Mouse (Mus musculus) embryonic facial prominence, embryonic 10.5 days (tissue): ENCODE data around the gene Cep85l. TPM values are rescaled to one million over a fixed set of nuclear protein-coding genes. Genes with fewer than 3 reads are reported as not detected.

Source experiments
- DNase-seq: peaks from one replicate; pipeline ENCODE4 v3.0.0-alpha.2; 2017; ENCODE audit warnings: low spot score
- H3K27ac ChIP-seq: fragments of 300-500 bp; sonication (generic); replicated peaks from 2 replicates; pipeline ENCODE4 v1.5.1; 2016; ENCODE audit warnings: mild to moderate bottlenecking
- H3K27me3 ChIP-seq: fragments of 300-500 bp; sonication (generic); replicated peaks from 2 replicates; pipeline ENCODE4 v1.6.1; 2016; ENCODE audit warnings: low read depth, mild to moderate bottlenecking; ENCODE audit not compliant: poor library complexity, severe bottlenecking
- H3K36me3 ChIP-seq: fragments of 300-500 bp; sonication (generic); replicated peaks from 2 replicates; pipeline ENCODE4 v1.6.1; 2016; ENCODE audit warnings: mild to moderate bottlenecking, moderate library complexity
- H3K4me1 ChIP-seq: fragments of 300-500 bp; sonication (generic); 2 replicates; pipeline ENCODE4 v1.6.1; 2016
- H3K4me3 ChIP-seq: fragments of 300-500 bp; sonication (generic); 2 replicates; pipeline ENCODE4 v1.5.1; 2016; ENCODE audit warnings: mild to moderate bottlenecking, moderate library complexity
- H3K9me3 ChIP-seq: fragments of 300-500 bp; sonication (generic); 2 replicates; pipeline ENCODE4 v1.6.1; 2016; ENCODE audit warnings: mild to moderate bottlenecking
- WGBS: fragments of 180-500 bp; shearing (Covaris S2); methylation state at CpG from one replicate; pipeline ENCODE4 v1.1.7; 2016; 5-methylcytosine and 5-hydroxymethylcytosine counted together
- polyA plus RNA-seq: library from polyadenylated mRNA; unstranded; fragments of >200 nt; fragmentation: Nextera tagmentation; extraction: Ambion mirVana; gene quantifications from 2 replicates; pipeline ENCODE4 v1.2.1, GENCODE M21; 2016

Cep85l gene
- polyA plus RNA-seq, 1 experiment from 2014 or later, result 5.1 TPM

- Histone ChIP-seq H3K36me3 (no peaks in the 10 kb centered on the region), H3K4me1 (peaks cover 28% of the 10 kb centered on the region), H3K27me3 (no peaks in the 10 kb centered on the region), H3K9me3 (no peaks in the 10 kb centered on the region), H3K27ac (no peak overlapping the region), H3K4me3 (no peak overlapping the region)
- WGBS, result 87% methylated on average over 3 of the region's 3 CpGs
- DNase-seq, result no peak
These were observed 33.2 kb upstream of the Cep85l start for GRCm38 (mm10) chr10:53412936-53413335.

GRCm38 (mm10) chr10:53412165-53412564 lies 32.4 kb upstream of the Cep85l start:
- Histone ChIP-seq H3K4me3 (no peak overlapping the region), H3K4me1 (peaks cover 28% of the 10 kb centered on the region), H3K36me3 (no peaks in the 10 kb centered on the region), H3K9me3 (no peaks in the 10 kb centered on the region), H3K27ac (no peak overlapping the region), H3K27me3 (no peaks in the 10 kb centered on the region)
- WGBS, result 92% methylated on average over 2 of the region's 2 CpGs
- no peak for DNase-seq

DNA sequence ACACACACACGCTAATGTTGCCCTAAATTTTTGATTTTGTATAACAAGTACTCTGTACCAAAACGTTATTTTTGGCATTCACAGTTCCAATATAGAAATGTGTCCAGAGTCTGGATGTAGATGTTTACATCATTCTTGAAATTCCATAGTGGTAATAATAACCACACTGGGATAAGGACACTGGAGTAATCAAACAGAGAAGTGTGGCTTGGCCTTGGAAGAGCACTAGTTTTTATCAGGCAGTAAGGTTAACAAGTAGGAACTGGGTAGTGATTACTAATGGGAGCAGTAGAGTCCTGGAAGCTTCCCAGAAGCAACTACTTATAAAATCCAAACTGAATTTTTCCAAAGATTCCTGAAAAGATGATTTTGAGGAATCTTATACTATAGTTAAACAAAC lies 31.1 kb upstream of the Cep85l start:
- no peak for DNase-seq
- WGBS, result 86% methylated on average over 2 of the region's 2 CpGs
- Histone ChIP-seq H3K4me1 (peaks cover 20% of the 10 kb centered on the region), H3K36me3 (no peaks in the 10 kb centered on the region), H3K4me3 (no peak overlapping the region), H3K9me3 (no peaks in the 10 kb centered on the region), H3K27ac (no peak overlapping the region), H3K27me3 (no peaks in the 10 kb centered on the region)

- Histone ChIP-seq H3K4me3 (no peak overlapping the region), H3K36me3 (no peaks in the 10 kb centered on the region), H3K27ac (no peak overlapping the region), H3K4me1 (no peaks in the 10 kb centered on the region), H3K9me3 (no peaks in the 10 kb centered on the region), H3K27me3 (no peaks in the 10 kb centered on the region)
- 86% methylated on average over 4 of the region's 4 CpGs for WGBS
- no peak for DNase-seq
These were observed 27.7 kb upstream of the Cep85l start for GRCm38 (mm10) chr10:53407422-53407821.

- no peaks in the 10 kb centered on the region for H3K36me3 ChIP-seq
- H3K4me1 ChIP-seq, result no peaks in the 10 kb centered on the region
- no peaks in the 10 kb centered on the region for H3K9me3 ChIP-seq
- H3K27ac ChIP-seq, result no peak overlapping the region
- no peak overlapping the region for H3K4me3 ChIP-seq
- no peaks in the 10 kb centered on the region for H3K27me3 ChIP-seq
- no peak for DNase-seq
- 90% methylated on average over 2 of the region's 2 CpGs for WGBS
These were observed 27.1 kb upstream of the Cep85l start for GRCm38 (mm10) chr10:53406845-53407244.

- H3K27me3 ChIP-seq, result no peaks in the 10 kb centered on the region
- H3K36me3 ChIP-seq, result no peaks in the 10 kb centered on the region
- H3K4me3 ChIP-seq, result no peak overlapping the region
- H3K27ac ChIP-seq, result no peak overlapping the region
- no peaks in the 10 kb centered on the region for H3K9me3 ChIP-seq
- DNase-seq, result no peak
- peaks cover 17% of the 10 kb centered on the region for H3K4me1 ChIP-seq
These were observed 22.5 kb upstream of the Cep85l start for GRCm38 (mm10) chr10:53402293-53402692.

GRCm38 (mm10) chr10:53399053-53399452 lies 19.3 kb upstream of the Cep85l start:
- Histone ChIP-seq H3K27me3 (no peaks in the 10 kb centered on the region), H3K27ac (peak overlapping the region; percentile 84), H3K36me3 (no peaks in the 10 kb centered on the region), H3K4me3 (peak overlapping the region; percentile 47; the same call in 1 of the 2 replicates), H3K9me3 (no peaks in the 10 kb centered on the region), H3K4me1 (peaks cover 29% of the 10 kb centered on the region)
- WGBS, result 58% methylated on average over 3 of the region's 3 CpGs
- no peak for DNase-seq

DNA sequence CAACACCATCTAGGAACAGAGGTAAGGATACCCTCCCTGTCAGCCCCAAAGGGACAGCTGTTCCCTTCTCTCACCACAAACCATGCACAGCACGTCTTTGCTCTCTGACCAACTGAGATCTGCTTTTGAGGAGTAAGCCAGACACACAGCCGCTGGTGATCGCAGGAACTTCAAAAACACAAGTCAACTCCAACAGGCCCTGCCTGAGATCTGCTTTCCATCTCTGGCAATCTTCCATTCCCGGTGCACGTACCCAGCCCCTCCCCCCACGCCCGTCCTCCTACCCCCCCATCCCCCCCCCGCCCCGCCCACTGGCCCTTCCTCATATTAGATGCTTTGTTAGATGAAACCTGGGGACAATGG lies 18.8 kb upstream of the Cep85l start:
- peak; percentile 73 for DNase-seq
- no peaks in the 10 kb centered on the region for H3K27me3 ChIP-seq
- no peaks in the 10 kb centered on the region for H3K36me3 ChIP-seq
- H3K4me1 ChIP-seq, result peaks cover 30% of the 10 kb centered on the region
- no peaks in the 10 kb centered on the region for H3K9me3 ChIP-seq
- H3K27ac ChIP-seq, result peak overlapping the region; percentile 84
- H3K4me3 ChIP-seq, result peak overlapping the region; percentile 47
- WGBS, result 6% methylated on average over 9 of the region's 9 CpGs

GRCm38 (mm10) chr10:53397846-53398539 lies 18.2 kb upstream of the Cep85l start:
- no peaks in the 10 kb centered on the region for H3K9me3 ChIP-seq
- peak overlapping the region; percentile 84 for H3K27ac ChIP-seq

GRCm38 (mm10) chr10:53394923-53395629 lies 15.3 kb upstream of the Cep85l start:
- H3K27me3 ChIP-seq, result no peaks in the 10 kb centered on the region
- peaks cover 30% of the 10 kb centered on the region for H3K4me1 ChIP-seq
- no peak overlapping the region for H3K4me3 ChIP-seq
- no peaks in the 10 kb centered on the region for H3K36me3 ChIP-seq
- H3K27ac ChIP-seq, result 0 out of 2 replicates have a peak overlapping the region, but pooled peaks have one; percentile 10
- WGBS, result 82% methylated on average over 9 of the region's 9 CpGs
- H3K9me3 ChIP-seq, result no peaks in the 10 kb centered on the region; the same call in 1 of the 2 replicates
- DNase-seq, result no peak

More at GRCm38 (mm10) chr10:53397846-53398539, 18.2 kb upstream of the Cep85l start:
- no peak for DNase-seq
- peaks cover 30% of the 10 kb centered on the region for H3K4me1 ChIP-seq
- no peaks in the 10 kb centered on the region for H3K27me3 ChIP-seq
- H3K36me3 ChIP-seq, result no peaks in the 10 kb centered on the region
- H3K4me3 ChIP-seq, result peak overlapping the region; percentile 47
- whole genome bisulfite sequencing, result 63% methylated on average over 10 of the region's 10 CpGs

DNA sequence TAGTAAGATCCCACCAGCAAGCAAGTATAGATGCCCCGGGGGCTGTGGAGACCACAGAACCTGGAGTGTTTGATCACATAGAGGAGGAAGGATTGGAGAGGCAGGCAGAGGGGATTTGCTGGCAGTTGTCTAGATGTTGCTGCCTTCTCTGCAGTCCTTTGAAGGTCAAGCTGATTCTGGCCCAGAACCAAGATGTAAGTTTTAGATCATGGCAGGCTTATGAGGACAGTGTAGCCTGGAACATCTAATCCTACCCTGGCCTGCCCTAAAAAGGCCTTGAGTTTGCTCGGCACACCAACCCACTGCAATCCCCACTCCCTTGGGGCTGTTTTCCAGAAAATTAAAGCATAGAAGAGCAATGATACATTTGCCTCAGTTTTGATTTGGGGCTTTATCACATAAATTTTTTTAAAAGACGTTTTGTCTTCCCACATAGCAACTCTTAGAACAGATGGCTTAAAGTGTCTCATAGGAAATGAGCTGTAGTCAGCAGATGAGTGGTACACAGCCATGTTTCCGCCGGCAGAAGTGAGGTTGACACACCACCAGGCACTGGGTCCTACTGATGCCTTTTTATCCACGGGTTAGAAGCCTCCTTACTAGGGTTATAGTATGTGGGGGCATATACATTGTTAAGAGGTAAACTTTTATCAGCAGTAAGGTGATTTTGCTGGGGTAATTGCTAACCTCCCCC lies 8.6 kb upstream of the Cep85l start:
- 77% methylated on average over 6 of the region's 6 CpGs for WGBS
- no peak for DNase-seq
- Histone ChIP-seq H3K27ac (no peak overlapping the region), H3K9me3 (no peaks in the 10 kb centered on the region; the same call in 1 of the 2 replicates), H3K4me1 (no peaks in the 10 kb centered on the region), H3K4me3 (no peak overlapping the region), H3K27me3 (no peaks in the 10 kb centered on the region), H3K36me3 (no peaks in the 10 kb centered on the region)

GRCm38 (mm10) chr10:53385438-53385837 lies 5.7 kb upstream of the Cep85l start:
- DNase-seq, result no peak
- Histone ChIP-seq H3K4me3 (no peak overlapping the region), H3K9me3 (no peaks in the 10 kb centered on the region; the same call in 1 of the 2 replicates), H3K4me1 (no peaks in the 10 kb centered on the region), H3K36me3 (no peaks in the 10 kb centered on the region), H3K27ac (no peak overlapping the region), H3K27me3 (no peaks in the 10 kb centered on the region)
- WGBS, result 82% methylated on average over 5 of the region's 5 CpGs
